Mouse (Mus musculus): ENCODE results near the gene Rps3a1. TPM values are rescaled to one million over a fixed set of nuclear protein-coding genes. Genes with fewer than 3 reads are reported as not detected.
"Not testable (repeated sequence)": the region's sequence is repeated elsewhere in the genome, so short reads cannot be mapped to it uniquely, and the experiment has no call there.

Gene Rps3a1
- total RNA-seq, 2 experiments from 2014 or later = 339 to 380 TPM

DNA sequence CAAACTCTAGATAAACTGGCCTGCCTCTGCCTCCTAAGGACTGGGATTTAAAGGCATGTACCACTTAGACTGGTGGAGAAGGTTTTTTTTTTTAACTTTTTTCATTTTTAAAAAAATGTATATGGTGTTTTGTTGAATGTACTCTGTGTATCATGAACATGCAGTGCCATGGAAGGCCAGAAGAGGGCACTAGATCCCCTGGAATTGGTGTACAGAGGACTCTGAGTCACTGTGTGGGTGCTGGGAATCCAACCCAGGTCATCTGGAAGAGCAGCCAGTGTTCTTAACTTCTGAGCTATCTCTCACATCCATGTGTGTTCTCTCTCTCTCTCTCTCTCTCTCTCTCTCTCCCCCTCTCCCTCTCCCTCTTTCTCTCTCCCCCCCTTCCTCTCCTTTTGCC lies 20.3 kb downstream of the Rps3a1 start:
- intact Hi-C loops (cut with DNase I) = loop anchor here (10.0 kb wide), 1 partner anchor 197 kb away; no protein-coding TSS in a partner anchor

DNA sequence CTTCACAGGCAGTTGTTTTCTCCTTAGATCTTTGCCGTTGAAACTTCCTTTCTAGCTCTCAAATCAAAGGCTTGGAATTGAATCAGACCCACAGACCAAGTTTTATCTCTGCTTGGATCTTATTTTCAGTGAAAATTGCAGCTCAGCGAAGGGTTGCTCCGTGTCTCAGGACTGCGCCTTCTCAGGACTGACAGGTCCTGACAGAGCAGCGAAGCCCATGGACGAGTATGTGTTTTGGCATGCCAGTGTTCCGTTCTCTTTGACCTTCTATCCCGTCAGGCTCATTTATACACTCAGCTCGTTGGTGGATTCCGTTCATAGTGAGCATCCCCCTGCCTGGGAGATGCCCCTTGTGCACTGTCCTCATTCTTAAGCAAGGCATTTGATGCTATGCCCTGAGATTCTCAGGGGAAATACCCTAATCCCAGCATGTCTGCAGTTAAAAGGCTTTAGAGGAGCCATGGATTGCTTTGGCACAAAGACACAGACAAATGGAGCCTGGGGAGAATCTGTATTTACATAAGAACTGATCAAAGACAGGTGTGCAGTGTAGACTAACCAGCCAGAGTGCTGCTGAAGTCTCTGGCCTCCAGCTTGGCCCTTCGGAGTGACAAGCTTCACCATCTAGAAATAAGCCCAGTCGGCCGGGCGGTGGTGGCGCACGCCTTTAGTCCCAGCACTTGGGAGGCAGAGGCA lies 23.1 kb downstream of the Rps3a1 start:
- intact Hi-C loops (cut with DNase I) = no loop called here
- no peak for DNase-seq (ENCODE audit: low spot score in 2 of 2)

More for the DNA sequence above, 20.3 kb downstream of the Rps3a1 start:
- no peak for DNase-seq (ENCODE audit: low spot score in 2 of 2)

- intact Hi-C loops (cut with DNase I) = no loop called here
- DNase-seq (ENCODE audit: low spot score in 2 of 2) = no peak
Observed at GRCm38 (mm10) chr3:86116951-86117350, 25.6 kb downstream of the Rps3a1 start.

- no peak for DNase-seq (ENCODE audit: low spot score in 2 of 2)
- intact Hi-C loops (cut with DNase I) = no loop called here
Observed at GRCm38 (mm10) chr3:86114659-86115338, 27.7 kb downstream of the Rps3a1 start.

GRCm38 (mm10) chr3:86112766-86113165 lies 29.7 kb downstream of the Rps3a1 start:
- intact Hi-C loops (cut with DNase I) = no loop called here
- no peak for DNase-seq (ENCODE audit: low spot score in 2 of 2)

- intact Hi-C loops (cut with DNase I) = no loop called here
- DNase-seq (ENCODE audit: low spot score in 2 of 2) = no peak
Observed at GRCm38 (mm10) chr3:86110077-86110476, 32.4 kb downstream of the Rps3a1 start.

DNA sequence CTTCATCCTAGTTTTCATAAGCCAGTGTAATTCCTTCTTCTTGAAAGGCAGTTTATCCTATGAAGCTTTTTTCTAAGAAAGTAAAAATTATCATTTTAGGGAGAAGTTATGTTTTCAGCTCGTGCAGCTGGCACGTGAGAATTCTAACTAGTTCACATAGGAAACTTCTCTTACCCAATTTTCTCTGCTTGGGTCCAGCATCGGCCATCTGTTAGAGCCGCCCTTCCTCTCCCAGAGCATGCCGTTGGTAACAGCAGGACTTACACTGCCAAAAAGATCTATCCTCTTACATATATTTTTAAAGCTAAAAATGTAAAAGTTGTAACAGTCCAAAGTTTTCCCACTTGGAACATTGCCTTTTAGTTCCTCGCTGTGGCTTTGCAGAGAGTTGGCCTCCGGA lies 33.4 kb downstream of the Rps3a1 start:
- DNase-seq (ENCODE audit: low spot score in 2 of 2) = no peak
- intact Hi-C loops (cut with DNase I) = no loop called here

GRCm38 (mm10) chr3:86108576-86108975 lies 33.9 kb downstream of the Rps3a1 start:
- no peak for DNase-seq (ENCODE audit: low spot score in 2 of 2)
- intact Hi-C loops (cut with DNase I) = no loop called here

GRCm38 (mm10) chr3:86107637-86108539 lies 34.6 kb downstream of the Rps3a1 start:
- intact Hi-C loops (cut with DNase I) = no loop called here
- no peak for DNase-seq (ENCODE audit: low spot score in 2 of 2)

DNA sequence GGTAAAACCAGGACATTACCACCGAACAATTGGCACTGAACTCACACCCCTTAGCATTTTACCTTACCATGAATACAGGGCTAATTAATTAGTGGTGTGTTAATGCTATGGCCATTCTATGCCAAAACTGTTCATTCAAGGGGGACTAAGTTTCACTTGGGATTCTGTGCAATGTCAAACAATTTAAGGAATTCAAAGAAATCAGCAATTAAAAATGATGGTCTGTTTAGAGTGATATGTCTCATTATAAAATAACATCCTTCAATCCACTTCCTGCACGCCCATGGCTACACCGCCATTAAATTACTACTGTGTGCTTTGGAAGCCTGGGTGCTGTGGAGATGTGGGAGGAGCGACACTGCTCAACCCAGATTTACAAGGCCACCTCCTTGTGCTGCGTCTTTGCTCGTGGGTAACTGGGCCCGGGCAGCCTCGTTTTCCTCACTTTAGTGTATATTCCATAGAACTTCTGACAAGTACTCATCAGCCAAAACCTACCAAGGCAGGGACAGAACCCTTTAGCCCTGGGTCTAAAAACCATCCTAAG lies 36.3 kb downstream of the Rps3a1 start:
- DNase-seq (ENCODE audit: low spot score in 2 of 2) = no peak
- intact Hi-C loops (cut with DNase I) = no loop called here

- intact Hi-C loops (cut with DNase I) = no loop called here
Observed at GRCm38 (mm10) chr3:86104909-86105308, 37.6 kb downstream of the Rps3a1 start.

DNA sequence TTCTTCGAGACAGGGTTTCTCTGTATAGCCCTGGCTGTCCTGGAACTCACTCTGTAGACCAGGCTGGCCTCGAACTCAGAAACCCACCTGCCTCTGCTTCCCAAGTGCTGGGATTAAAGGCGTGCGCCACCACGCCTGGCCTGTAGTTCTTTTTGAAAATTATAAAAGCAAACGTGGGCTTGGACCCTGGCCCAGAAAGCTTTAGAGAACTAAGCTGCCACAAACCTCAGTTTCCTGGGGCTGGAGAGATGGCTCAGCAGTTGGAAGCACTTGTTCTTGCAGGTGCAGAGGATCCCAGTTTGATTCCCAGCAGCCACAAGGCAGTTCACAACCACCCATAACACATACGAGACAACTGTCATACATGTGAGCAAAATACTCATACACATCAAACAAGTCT lies 38.1 kb downstream of the Rps3a1 start:
- intact Hi-C loops (cut with DNase I); DNase-seq (ENCODE audit: low spot score in 2 of 2): not testable (repeated sequence)

More at GRCm38 (mm10) chr3:86104909-86105308, 37.6 kb downstream of the Rps3a1 start:
- DNase-seq (ENCODE audit: low spot score in 2 of 2) = no peak

DNA sequence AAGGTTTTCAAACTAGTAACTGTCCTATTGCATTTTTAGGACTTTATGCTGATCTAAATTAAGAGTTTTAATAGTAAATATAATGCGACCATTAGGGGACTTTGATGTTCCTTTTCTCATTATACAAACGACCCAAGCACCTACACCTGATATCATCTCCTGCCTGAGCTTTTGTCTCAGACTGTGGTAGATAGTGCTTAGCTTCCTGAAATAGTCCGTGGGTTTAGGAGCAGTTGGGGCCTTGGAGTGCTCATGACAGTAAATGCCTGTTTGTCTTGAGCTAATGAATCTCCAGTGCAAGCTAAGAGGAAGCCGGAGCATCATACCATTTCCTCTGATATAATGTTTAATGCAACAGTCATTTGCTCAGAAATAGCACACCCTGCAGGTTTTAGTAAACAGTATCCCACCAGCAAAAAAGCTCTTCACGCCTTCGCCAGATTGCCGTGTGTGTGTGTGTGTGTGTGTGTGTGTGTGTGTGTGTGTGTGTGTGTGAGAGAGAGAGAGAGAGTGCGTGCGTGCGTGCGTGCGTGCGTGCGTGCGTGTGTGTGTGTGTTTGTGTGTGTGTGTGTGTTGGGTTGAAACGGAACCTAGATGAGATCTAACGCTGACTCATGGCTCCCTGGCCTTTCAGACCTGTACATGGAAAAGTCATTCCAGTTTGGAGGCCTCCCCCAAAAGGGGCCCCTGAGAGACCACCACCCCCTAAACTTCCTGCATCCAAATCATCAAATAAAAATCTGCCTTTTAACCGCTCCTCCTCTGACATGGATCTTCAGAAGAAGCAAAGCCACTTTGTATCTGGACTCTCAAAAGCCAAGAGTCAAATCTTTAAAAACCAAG lies 38.8 kb downstream of the Rps3a1 start:
- DNase-seq (ENCODE audit: low spot score in 2 of 2) = no peak
- intact Hi-C loops (cut with DNase I) = no loop called here

DNA sequence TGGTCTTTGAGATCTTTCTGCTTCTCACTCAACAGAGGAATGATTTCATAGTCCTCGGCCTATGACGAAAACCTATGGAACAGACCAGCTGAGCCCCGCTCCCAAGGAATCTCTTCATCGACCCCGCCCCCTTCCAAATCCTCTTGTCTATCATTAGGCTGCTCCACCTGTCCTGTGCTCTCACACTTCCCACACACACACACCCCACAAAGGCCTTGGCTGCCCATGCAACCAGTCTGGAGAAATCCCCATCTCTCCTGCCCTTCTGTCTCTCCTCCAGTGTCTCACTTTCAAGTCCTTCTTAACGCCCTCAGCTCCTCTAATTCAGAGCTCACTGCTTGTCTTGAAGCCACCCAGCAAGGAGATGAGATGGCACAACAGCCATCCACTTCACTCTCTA lies 40.5 kb downstream of the Rps3a1 start:
- DNase-seq (ENCODE audit: low spot score in 2 of 2) = no peak
- intact Hi-C loops (cut with DNase I) = no loop called here

GRCm38 (mm10) chr3:86093907-86094306 lies 48.6 kb downstream of the Rps3a1 start:
- intact Hi-C loops (cut with DNase I) = no loop called here
- DNase-seq (ENCODE audit: low spot score in 2 of 2) = no peak

DNA sequence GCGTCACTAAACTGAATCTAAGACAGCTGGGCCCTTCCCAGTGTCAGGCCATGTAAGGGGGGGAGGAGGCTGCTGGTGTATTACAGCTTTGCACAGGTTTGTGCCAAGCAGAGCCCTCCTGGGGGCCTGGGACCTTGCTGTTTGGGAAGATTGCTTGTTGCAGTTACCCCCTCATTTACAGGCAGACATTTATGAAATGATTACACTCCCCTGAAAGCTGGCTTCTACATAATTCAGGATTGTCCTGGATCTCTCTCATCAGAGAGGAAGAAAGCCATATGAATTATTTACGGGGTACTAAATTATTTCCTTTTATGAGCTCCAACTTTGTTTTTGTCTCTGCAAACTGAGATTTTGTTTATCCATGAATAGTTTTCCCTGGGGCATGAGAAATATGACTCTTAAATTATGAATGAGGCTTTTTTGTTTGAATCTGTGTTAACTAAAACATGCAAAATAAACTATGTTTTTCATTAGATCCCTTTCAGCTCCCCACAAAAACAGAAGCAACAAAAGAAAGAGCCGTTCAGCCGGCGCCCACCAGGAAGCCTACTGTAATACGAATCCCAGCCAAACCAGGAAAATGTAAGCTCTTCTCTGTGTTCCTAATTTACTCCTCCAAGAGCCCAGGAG lies 49.2 kb downstream of the Rps3a1 start:
- no peak for DNase-seq (ENCODE audit: low spot score in 2 of 2)
- intact Hi-C loops (cut with DNase I) = no loop called here
